Mouse (Mus musculus) myocyte (in vitro differentiated cells): ENCODE results near the gene Myh9. TPM values are rescaled to one million over a fixed set of nuclear protein-coding genes. Genes with fewer than 3 reads are reported as not detected.

Experiments used
- H3K27me3 ChIP-seq: one replicate; pipeline ENCODE4 v1.6.1; 2011; ENCODE audit not compliant: control insufficient read depth, insufficient read depth, insufficient read length
- H3K36me3 ChIP-seq: one replicate; pipeline ENCODE4 v1.6.1; 2011; ENCODE audit not compliant: control insufficient read depth, insufficient read depth
- H3K4me2 ChIP-seq: one replicate; pipeline ENCODE4 v1.6.1; 2011; ENCODE audit warnings: low read depth, control low read depth
- H3K4me3 ChIP-seq: one replicate; pipeline ENCODE4 v1.5.1; 2011; ENCODE audit warnings: mild to moderate bottlenecking, control low read depth, moderate library complexity
- H3K79me2 ChIP-seq: one replicate; pipeline ENCODE4 v1.6.1; 2011; ENCODE audit not compliant: control insufficient read depth, insufficient read depth
- H3ac ChIP-seq: one replicate; pipeline ENCODE4 v1.6.1; 2011; ENCODE audit not compliant: control insufficient read depth, insufficient read length
- CEBPB ChIP-seq: IDR thresholded peaks from 2 replicates; pipeline ENCODE4 v1.6.1; 2011; ENCODE audit warnings: mild to moderate bottlenecking, moderate library complexity; ENCODE audit not compliant: poor library complexity, insufficient read depth, severe bottlenecking
- E2F4 ChIP-seq: IDR thresholded peaks from one replicate; pipeline ENCODE4 v1.6.1; 2011; ENCODE audit warnings: mild to moderate bottlenecking, control low read depth, moderate library complexity; ENCODE audit not compliant: insufficient read depth
- MAX ChIP-seq: IDR thresholded peaks from one replicate; pipeline ENCODE4 v1.6.1; 2011; ENCODE audit warnings: low read depth, mild to moderate bottlenecking, control low read depth
- MYOD1 ChIP-seq, 3 experiments: IDR thresholded peaks; one replicate each; pipeline ENCODE4 v1.6.1; 2011; ENCODE audit warnings: control low read depth in 2 of 3, low read depth in 2 of 3, mild to moderate bottlenecking in 2 of 3, moderate library complexity in 1 of 3; ENCODE audit not compliant: insufficient read length in 2 of 3, control insufficient read depth in 1 of 3
- MYOG ChIP-seq, 3 experiments: IDR thresholded peaks; one replicate each; pipeline ENCODE4 v1.6.1; 2011; ENCODE audit warnings: control low read depth in 2 of 3, low read depth in 2 of 3, mild to moderate bottlenecking in 2 of 3; ENCODE audit not compliant: insufficient read length in 2 of 3, control insufficient read depth in 1 of 3, insufficient read depth in 1 of 3
- POLR2A ChIP-seq: IDR thresholded peaks from one replicate; pipeline ENCODE4 v1.6.1; 2011; ENCODE audit warnings: low read depth, mild to moderate bottlenecking, control low read depth, moderate library complexity; ENCODE audit not compliant: insufficient read length
- POLR2AphosphoS2 ChIP-seq: IDR thresholded peaks from one replicate; pipeline ENCODE4 v1.6.1; 2011; ENCODE audit warnings: low read depth, control low read depth; ENCODE audit not compliant: insufficient read length
- REST ChIP-seq: IDR thresholded peaks from one replicate; pipeline ENCODE4 v1.6.1; 2011; ENCODE audit warnings: mild to moderate bottlenecking, control low read depth, moderate library complexity; ENCODE audit not compliant: insufficient read depth, insufficient read length
- SRF ChIP-seq: IDR thresholded peaks from one replicate; pipeline ENCODE4 v1.6.1; 2011; ENCODE audit warnings: low read depth; ENCODE audit not compliant: control insufficient read depth, insufficient read length
- TCF12 ChIP-seq: IDR thresholded peaks from one replicate; pipeline ENCODE4 v1.6.1; 2011; ENCODE audit warnings: mild to moderate bottlenecking, control low read depth; ENCODE audit not compliant: poor library complexity, insufficient read depth, severe bottlenecking
- TCF3 ChIP-seq: IDR thresholded peaks from one replicate; pipeline ENCODE4 v1.6.1; 2011; ENCODE audit warnings: low read depth, control low read depth; ENCODE audit not compliant: insufficient read length
- USF1 ChIP-seq: IDR thresholded peaks from one replicate; pipeline ENCODE4 v1.6.1; 2011; ENCODE audit warnings: low read depth, mild to moderate bottlenecking, control low read depth, moderate library complexity
- polyA plus RNA-seq: library from polyadenylated mRNA; unstranded; fragments of >200 nt; fragmentation: generic; extraction: Trizol; gene quantifications from one replicate; pipeline ENCODE4 v1.2.1, GENCODE M21; 2012; ENCODE audit warnings: missing spikeins

Myh9 gene
- polyA plus RNA-seq, 1 experiment: 466 TPM

- peak overlapping the region; percentile 65 for H3K4me2 ChIP-seq
- TF ChIP-seq USF1 (no peak), POLR2AphosphoS2 (peak; percentile 41)
These were observed 34.8 kb downstream of the Myh9 start for GRCm38 (mm10) chr15:77807264-77807585.

GRCm38 (mm10) chr15:77806565-77807263 lies 35.3 kb downstream of the Myh9 start:
- no peak for TF ChIP-seq SRF
- TF ChIP-seq USF1: no peak
- TF ChIP-seq TCF3: no peak
- TF ChIP-seq MYOG (IDR thresholded peaks at IDR 0.05; ENCODE audit: control insufficient read depth in 1 of 3, insufficient read depth in 1 of 3, insufficient read length in 2 of 3, low read depth in 2 of 3): no peak
- TF ChIP-seq POLR2A: no peak
- no peak for TF ChIP-seq E2F4
- TF ChIP-seq MAX: no peak
- no peak for TF ChIP-seq TCF12
- no peak for TF ChIP-seq POLR2AphosphoS2
- no peak for TF ChIP-seq REST
- no peak for TF ChIP-seq CEBPB
- TF ChIP-seq MYOD1 (IDR thresholded peaks at IDR 0.05; ENCODE audit: control insufficient read depth in 1 of 3, insufficient read length in 2 of 3, low read depth in 2 of 3): no peak
- H3K36me3 ChIP-seq: peaks cover 84% of the 10 kb centered on the region
- H3K4me3 ChIP-seq: no peak overlapping the region
- peak overlapping the region; percentile 65 for H3K4me2 ChIP-seq
- peaks cover 100% of the 10 kb centered on the region for H3K79me2 ChIP-seq
- H3K27me3 ChIP-seq: no peaks in the 10 kb centered on the region
- H3ac ChIP-seq: no peak overlapping the region

More at GRCm38 (mm10) chr15:77807264-77807585, 34.8 kb downstream of the Myh9 start:
- Histone ChIP-seq H3K27me3 (no peaks in the 10 kb centered on the region), H3K79me2 (peaks cover 100% of the 10 kb centered on the region), H3K36me3 (peaks cover 84% of the 10 kb centered on the region), H3K4me3 (no peak overlapping the region), H3ac (no peak overlapping the region)

- Histone ChIP-seq H3K27me3 (no peaks in the 10 kb centered on the region), H3K4me3 (no peak overlapping the region), H3K36me3 (peaks cover 83% of the 10 kb centered on the region), H3K4me2 (peak overlapping the region; percentile 65), H3ac (no peak overlapping the region), H3K79me2 (peaks cover 100% of the 10 kb centered on the region)
- TF ChIP-seq CEBPB (no peak), MYOD1 (IDR thresholded peaks at IDR 0.05; ENCODE audit: control insufficient read depth in 1 of 3, insufficient read length in 2 of 3, low read depth in 2 of 3) (no peak), TCF3 (no peak), REST (no peak), E2F4 (no peak), POLR2AphosphoS2 (no peak), MYOG (IDR thresholded peaks at IDR 0.05; ENCODE audit: control insufficient read depth in 1 of 3, insufficient read depth in 1 of 3, insufficient read length in 2 of 3, low read depth in 2 of 3) (no peak), SRF (no peak), TCF12 (no peak), MAX (no peak), USF1 (no peak), POLR2A (no peak)
These were observed 36.3 kb downstream of the Myh9 start for GRCm38 (mm10) chr15:77805657-77806056.

DNA sequence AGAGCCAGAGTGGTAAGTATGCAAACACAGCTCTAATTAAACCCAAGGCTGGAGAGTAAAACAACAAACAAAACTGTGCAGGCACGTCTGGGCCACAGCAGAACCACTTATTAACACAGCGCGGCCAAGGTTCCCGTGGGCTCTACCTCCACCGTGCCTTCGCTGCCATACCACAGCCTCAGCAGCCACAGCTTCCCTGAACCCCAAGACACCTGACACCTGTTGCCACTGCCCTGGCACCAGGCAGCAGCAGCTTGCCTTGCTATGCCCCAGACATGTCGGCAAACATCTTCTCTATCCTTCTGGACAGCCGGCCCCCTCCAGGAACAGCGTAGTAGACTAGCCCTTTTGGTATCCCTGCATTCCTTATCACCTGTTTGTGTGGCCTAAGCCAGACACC lies 37.0 kb downstream of the Myh9 start:
- peaks cover 76% of the 10 kb centered on the region for H3K36me3 ChIP-seq
- peaks cover 99% of the 10 kb centered on the region for H3K79me2 ChIP-seq
- no peaks in the 10 kb centered on the region for H3K27me3 ChIP-seq
- peak overlapping the region; percentile 65 for H3K4me2 ChIP-seq
- no peak for TF ChIP-seq MAX
- TF ChIP-seq MYOG (IDR thresholded peaks at IDR 0.05; ENCODE audit: control insufficient read depth in 1 of 3, insufficient read depth in 1 of 3, insufficient read length in 2 of 3, low read depth in 2 of 3): peak; percentile 13 to 85 (median 79)
- no peak for TF ChIP-seq TCF12
- TF ChIP-seq TCF3: peak; percentile 12
- TF ChIP-seq CEBPB: no peak
- TF ChIP-seq POLR2AphosphoS2: peak; percentile 82
- no peak for TF ChIP-seq REST
- TF ChIP-seq USF1: no peak
- TF ChIP-seq SRF: no peak
- peak in 2 of 3 experiments; percentile 85 to 92 for TF ChIP-seq MYOD1 (IDR thresholded peaks at IDR 0.05; ENCODE audit: control insufficient read depth in 1 of 3, insufficient read length in 2 of 3, low read depth in 2 of 3)
- peak; percentile 41 for TF ChIP-seq POLR2A
- no peak for TF ChIP-seq E2F4
- no peak overlapping the region for H3K4me3 ChIP-seq
- H3ac ChIP-seq: no peak overlapping the region

DNA sequence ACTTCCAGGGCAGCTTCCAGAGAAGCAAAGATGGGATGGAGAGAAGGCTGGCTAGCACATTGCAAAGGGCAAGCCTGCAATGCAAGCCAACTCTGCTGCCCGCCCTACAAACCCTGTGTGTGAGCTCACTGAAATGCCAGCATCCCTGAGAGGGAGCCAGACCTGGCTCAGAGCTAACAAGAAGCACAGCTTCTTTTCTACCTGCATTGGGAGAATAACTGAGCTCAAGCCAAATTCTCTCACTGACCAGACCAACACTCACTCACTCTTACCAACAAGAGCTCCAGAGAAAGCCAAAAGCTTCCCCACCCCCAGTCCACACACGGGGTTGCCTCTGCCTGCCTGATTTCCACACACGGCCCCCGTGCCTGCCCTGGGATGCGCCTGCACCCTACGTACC lies 37.5 kb downstream of the Myh9 start:
- no peak overlapping the region for H3K4me3 ChIP-seq
- H3K27me3 ChIP-seq: no peaks in the 10 kb centered on the region
- TF ChIP-seq TCF12 (no peak), MYOD1 (IDR thresholded peaks at IDR 0.05; ENCODE audit: control insufficient read depth in 1 of 3, insufficient read length in 2 of 3, low read depth in 2 of 3) (no peak), REST (no peak), TCF3 (no peak), E2F4 (no peak), USF1 (no peak)
- no peak overlapping the region for H3ac ChIP-seq
- peaks cover 71% of the 10 kb centered on the region for H3K36me3 ChIP-seq
- peak overlapping the region; percentile 65 for H3K4me2 ChIP-seq
- H3K79me2 ChIP-seq: peaks cover 99% of the 10 kb centered on the region
